Mouse (Mus musculus): ENCODE measurements around the gene Cdk10. TPM values are rescaled to one million over a fixed set of nuclear protein-coding genes. Genes with fewer than 3 reads are reported as not detected.
A peak's percentile ranks its signal among the peaks of the same experiment; 100 is the strongest.

Cdk10 gene
- total and polyA plus RNA-seq, 3 experiments: 24.8 to 35.7 (median 33.9) TPM

DNA sequence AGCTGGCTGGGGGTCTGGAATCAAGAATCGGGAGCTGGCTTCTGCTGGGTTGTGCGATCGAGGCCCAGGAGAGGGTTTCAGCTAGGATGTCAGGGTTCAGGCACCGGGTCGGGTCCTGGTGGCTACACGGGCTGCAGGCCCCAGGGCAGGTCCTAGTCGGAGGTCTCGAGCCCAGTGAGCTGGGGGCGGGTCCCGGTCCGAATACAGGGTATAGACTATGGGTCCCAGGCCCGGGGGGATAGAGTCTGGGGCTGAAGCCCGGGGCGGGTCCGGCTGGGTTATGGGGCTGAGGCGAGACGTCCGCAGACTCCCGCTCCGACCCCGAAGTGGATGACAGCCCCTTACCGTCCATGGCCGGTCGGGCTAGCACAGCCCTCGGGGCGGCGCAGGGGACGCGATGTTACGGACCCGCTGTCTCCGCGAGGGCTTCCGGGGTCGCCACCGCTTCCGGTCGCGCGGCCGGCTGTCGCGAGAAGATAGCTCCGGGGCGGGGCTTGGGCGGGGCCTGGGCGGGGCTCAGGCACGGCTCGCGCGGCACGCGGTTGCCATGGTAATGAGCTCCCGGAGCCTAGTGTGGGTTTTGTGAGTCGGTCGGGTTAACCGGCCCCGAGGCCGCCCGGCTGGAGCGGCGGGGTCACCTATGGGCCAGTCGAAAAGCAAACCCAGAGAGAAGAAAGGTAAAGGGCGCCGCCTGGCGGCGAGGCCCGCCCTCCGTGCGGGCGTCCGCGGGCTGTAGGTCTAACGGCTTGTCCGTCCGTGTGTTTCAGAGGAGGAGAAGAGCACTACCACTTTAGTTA, 12.1 kb upstream of the Cdk10 start, which contains the start of the genes Chmp1a and Spata33 (continued):
- TF ChIP-seq MXI1 (IDR thresholded peaks at IDR 0.05; ENCODE audit: low read depth, low read length): peak; percentile 89
- TF ChIP-seq USF2 (conservative IDR thresholded peaks at IDR 0.05; ENCODE audit: low read depth, low read length): no peak
- TF ChIP-seq IRF4 (IDR thresholded peaks at IDR 0.05; ENCODE audit: low read depth, low read length): peak; percentile 54
- peak; percentile 80 for TF ChIP-seq HCFC1 (IDR thresholded peaks at IDR 0.05; ENCODE audit: low read depth, low read length)
- no peak for TF ChIP-seq MYC (IDR thresholded peaks at IDR 0.05; ENCODE audit: low read depth, low read length)
- TF ChIP-seq ZMIZ1 (IDR thresholded peaks at IDR 0.05; ENCODE audit: low read depth, low read length): peak; percentile 82
- TF ChIP-seq MAZ (IDR thresholded peaks at IDR 0.05; ENCODE audit: low read depth, low read length): peak; percentile 44; the same call in 1 of the 2 replicates
- peak; percentile 97 for TF ChIP-seq SIN3A (IDR thresholded peaks at IDR 0.05; ENCODE audit: low read length)
- no peak for TF ChIP-seq ZNF384 (IDR thresholded peaks at IDR 0.05; ENCODE audit: low read depth, low read length)
- peak; percentile 99 for TF ChIP-seq CHD2 (IDR thresholded peaks at IDR 0.05; ENCODE audit: low read length)

DNA sequence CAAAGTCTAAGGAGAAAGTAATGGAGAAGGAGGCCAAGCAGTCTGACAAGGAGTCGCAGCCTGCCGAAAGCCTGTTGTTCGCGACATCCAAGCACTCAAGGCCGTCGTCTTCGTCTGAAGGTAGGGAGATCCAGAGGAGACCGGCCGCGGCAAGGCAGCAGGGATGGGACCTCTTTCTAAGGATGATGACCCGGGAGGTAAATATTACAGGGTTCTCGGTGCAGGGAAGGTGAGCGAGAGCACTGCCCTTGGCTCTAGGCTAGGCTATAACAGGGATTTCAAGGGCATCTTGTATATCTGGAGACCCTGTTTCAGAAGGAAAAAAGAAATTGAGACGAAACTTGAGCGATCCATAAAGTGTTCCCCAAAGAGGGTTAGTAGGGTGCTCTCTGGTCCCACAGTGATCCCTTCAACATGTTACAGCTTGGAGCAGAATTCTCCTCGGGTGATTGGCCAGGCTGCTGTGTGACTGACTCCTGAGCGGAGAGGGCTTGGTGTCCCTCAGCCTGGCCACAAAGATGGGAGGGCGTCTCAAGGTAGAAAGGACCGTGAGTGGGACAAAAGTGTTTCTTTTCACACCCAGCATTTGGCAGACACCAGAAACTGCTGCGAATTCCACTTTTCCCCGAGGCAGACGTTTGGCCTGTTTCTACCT, 11.4 kb upstream of the Cdk10 start:
- in situ Hi-C loops (cut with MboI; ENCODE audit: low pct_ligation_motif_present, low pct_unique_long_range_greater_than_20kb, low sequenced_read_pairs) (no loop called here), dilution Hi-C loops (cut with MboI; ENCODE audit: extremely low pct_ligation_motif_present, extremely low pct_unique_long_range_greater_than_20kb, low sequenced_read_pairs) (no loop called here)
- Histone ChIP-seq H3K4me3 (replicated peaks in 1 of 3; ENCODE audit: low read depth in 2 of 3, low read length in 2 of 3, poor library complexity in 1 of 3) (peak overlapping the region; percentile 54 to 96 (median 59)), H3K9me3 (replicated peaks; ENCODE audit: low read length) (no peaks in the 10 kb centered on the region), H3K36me3 (replicated peaks in 1 of 2; ENCODE audit: control insufficient read depth in 1 of 2, insufficient read depth in 1 of 2, low read length in 1 of 2) (peaks cover 23 to 28% of the 10 kb centered on the region in 2 experiments), H3K4me2 (ENCODE audit: insufficient read depth, low read depth, poor library complexity, severe bottlenecking) (peak overlapping the region; percentile 35), H3K27me3 (replicated peaks) (peaks cover 5% of the 10 kb centered on the region), H3K9ac (ENCODE audit: insufficient read depth, low read depth) (peak overlapping the region; percentile 73), H3K27ac (ENCODE audit: insufficient read depth, low read depth) (no peak overlapping the region), H3K4me1 (ENCODE audit: control insufficient read depth in 1 of 2, insufficient read depth in 2 of 2) (peaks cover 0 to 17% of the 10 kb centered on the region in 2 experiments; a peak in 2 of 4 replicates), H3K79me2 (replicated peaks; ENCODE audit: control insufficient read depth, extremely low read depth, insufficient read depth, poor library complexity, severe bottlenecking) (peaks cover 16% of the 10 kb centered on the region)
- TF ChIP-seq UBTF (IDR thresholded peaks at IDR 0.05; ENCODE audit: low read depth, low read length) (no peak), SIN3A (IDR thresholded peaks at IDR 0.05; ENCODE audit: low read length) (no peak), IRF4 (IDR thresholded peaks at IDR 0.05; ENCODE audit: low read depth, low read length) (no peak), POLR2A (IDR thresholded peaks at IDR 0.05; ENCODE audit: low read depth, low read length) (no peak), CTCF (conservative IDR thresholded peaks at IDR 0.05 in 1 of 2, IDR thresholded peaks at IDR 0.05 in 1 of 2; ENCODE audit: low read depth in 2 of 2, low read length in 2 of 2) (no peak), GABPA (IDR thresholded peaks at IDR 0.05; ENCODE audit: insufficient replicate concordance, low read depth, low read length) (no peak), MYC (IDR thresholded peaks at IDR 0.05; ENCODE audit: low read depth, low read length) (no peak), CHD2 (IDR thresholded peaks at IDR 0.05; ENCODE audit: low read length) (no peak), MAZ (IDR thresholded peaks at IDR 0.05; ENCODE audit: low read depth, low read length) (no peak), MAFK (IDR thresholded peaks at IDR 0.05; ENCODE audit: insufficient replicate concordance, low read length) (no peak), JUN (IDR thresholded peaks at IDR 0.05; ENCODE audit: insufficient read depth, low read depth, low read length) (no peak), NRF1 (IDR thresholded peaks at IDR 0.05; ENCODE audit: low read depth, low read length) (no peak), TBP (conservative IDR thresholded peaks at IDR 0.05; ENCODE audit: low read depth, low read length) (no peak), RAD21 (IDR thresholded peaks at IDR 0.05; ENCODE audit: low read depth, low read length) (no peak), POLR2AphosphoS2 (IDR thresholded peaks at IDR 0.05; ENCODE audit: low read depth, low read length) (no peak), ZKSCAN1 (IDR thresholded peaks at IDR 0.05; ENCODE audit: borderline replicate concordance, low read depth, low read length) (no peak)
- no peak for DNase-seq (ENCODE audit: extremely low read depth)

Data from CH12.LX (cell line).